Mouse (Mus musculus) embryonic facial prominence, embryonic 13.5 days (tissue): ENCODE measurements at regions not wholly inside any gene's neighbourhood (a gene's known extent, or its start where the extent isn't known, plus 50 kb on each side); places are given as distances from the start of the nearest gene placed in this dataset.
A peak's percentile ranks its signal among the peaks of the same experiment; 100 is the strongest.

Source experiments
- ATAC-seq: fragments of 200-750 bp; cut with Nextera tagmentation; 2 replicates; pipeline ENCODE4 v1.8.0; 2017; ENCODE audit warnings: low read depth; ENCODE audit not compliant: insufficient number of reproducible peaks, insufficient read depth, low FRiP score, low TSS enrichment
- H3K27ac ChIP-seq: fragments of 300-500 bp; sonication (generic); 2 replicates; pipeline ENCODE4 v1.5.1; 2015; ENCODE audit warnings: moderate library complexity, mild to moderate bottlenecking, inconsistent platforms
- H3K27me3 ChIP-seq: fragments of 300-500 bp; sonication (generic); 2 replicates; pipeline ENCODE4 v1.6.1; 2015; ENCODE audit warnings: mild to moderate bottlenecking, inconsistent platforms
- H3K36me3 ChIP-seq: fragments of 300-500 bp; sonication (generic); 2 replicates; pipeline ENCODE4 v1.6.1; 2015; ENCODE audit warnings: mild to moderate bottlenecking, inconsistent platforms
- H3K4me1 ChIP-seq: fragments of 300-500 bp; sonication (generic); 2 replicates; pipeline ENCODE4 v1.6.1; 2015; ENCODE audit warnings: inconsistent platforms
- H3K4me2 ChIP-seq: fragments of 300-500 bp; sonication (generic); 2 replicates; pipeline ENCODE4 v1.6.1; 2015; ENCODE audit warnings: moderate library complexity, mild to moderate bottlenecking, inconsistent platforms
- H3K4me3 ChIP-seq: fragments of 300-500 bp; sonication (generic); 2 replicates; pipeline ENCODE4 v1.5.1; 2015; ENCODE audit warnings: mild to moderate bottlenecking, inconsistent platforms
- H3K9ac ChIP-seq: fragments of 300-500 bp; sonication (generic); 2 replicates; pipeline ENCODE4 v1.6.1; 2015; ENCODE audit warnings: mild to moderate bottlenecking, inconsistent platforms
- H3K9me3 ChIP-seq: fragments of 300-500 bp; sonication (generic); 2 replicates; pipeline ENCODE4 v1.6.1; 2016; ENCODE audit warnings: inconsistent platforms
- WGBS: fragments of 180-500 bp; shearing (Covaris S2); methylation state at CpG from one replicate; pipeline ENCODE4 v1.1.7; 2015; ENCODE audit warnings: mixed read lengths; 5-methylcytosine and 5-hydroxymethylcytosine counted together

DNA sequence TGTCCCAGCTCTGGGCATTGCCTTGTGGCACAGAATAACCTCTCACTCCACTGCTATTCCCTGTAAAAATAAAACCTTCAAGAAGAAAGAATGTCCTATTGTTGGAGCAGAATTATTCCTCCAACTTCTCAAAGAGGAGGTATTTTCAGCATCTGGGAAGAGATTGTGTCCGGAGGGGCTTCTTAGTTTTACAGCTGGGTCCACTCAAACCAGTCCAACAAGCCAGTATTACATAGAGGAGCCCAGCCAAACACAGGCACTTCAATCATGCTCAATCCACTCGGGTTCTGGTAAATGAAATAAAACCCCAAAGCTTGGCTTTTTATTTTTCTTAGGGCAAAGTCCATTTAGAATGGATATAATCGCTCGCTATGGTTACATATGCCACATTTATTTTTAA, 82.7 kb upstream of the Efna5 start:
- H3K9me3 ChIP-seq, result no peaks in the 10 kb centered on the region
- 0 out of 2 replicates have a peak, but pooled peaks have one; percentile 48 for ATAC-seq
- H3K27ac ChIP-seq, result peak overlapping the region; percentile 77
- 36% methylated on average over 4 of the region's 4 CpGs for WGBS
- peaks cover 29% of the 10 kb centered on the region for H3K4me1 ChIP-seq
- H3K4me3 ChIP-seq, result no peak overlapping the region
- no peaks in the 10 kb centered on the region for H3K36me3 ChIP-seq
- H3K4me2 ChIP-seq, result peak overlapping the region; percentile 56
- H3K27me3 ChIP-seq, result no peaks in the 10 kb centered on the region
- no peak overlapping the region for H3K9ac ChIP-seq

DNA sequence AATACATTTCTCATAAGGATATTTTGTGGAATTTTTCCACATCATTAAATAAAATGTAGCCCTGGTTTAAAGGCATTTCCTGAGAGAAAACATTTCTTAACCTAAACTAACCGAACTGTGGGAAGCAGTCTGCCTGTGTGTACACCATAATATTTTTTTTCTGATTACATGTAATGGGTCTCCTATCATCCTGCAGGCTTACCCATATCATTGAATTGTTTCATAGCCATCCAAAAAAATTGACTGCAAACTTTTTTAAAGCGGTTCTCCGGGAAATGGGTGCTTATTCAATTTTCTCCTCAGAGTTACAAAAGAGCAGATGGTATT, 81.1 kb upstream of the Efna5 start:
- H3K4me3 ChIP-seq, result no peak overlapping the region
- no peaks in the 10 kb centered on the region for H3K36me3 ChIP-seq
- 21% methylated on average over 3 of the region's 3 CpGs for WGBS
- no peak overlapping the region for H3K9ac ChIP-seq
- H3K27ac ChIP-seq, result peak overlapping the region; percentile 77
- H3K4me1 ChIP-seq, result peaks cover 29% of the 10 kb centered on the region
- no peak for ATAC-seq
- no peaks in the 10 kb centered on the region for H3K27me3 ChIP-seq
- no peaks in the 10 kb centered on the region for H3K9me3 ChIP-seq
- peak overlapping the region; percentile 56 for H3K4me2 ChIP-seq

DNA sequence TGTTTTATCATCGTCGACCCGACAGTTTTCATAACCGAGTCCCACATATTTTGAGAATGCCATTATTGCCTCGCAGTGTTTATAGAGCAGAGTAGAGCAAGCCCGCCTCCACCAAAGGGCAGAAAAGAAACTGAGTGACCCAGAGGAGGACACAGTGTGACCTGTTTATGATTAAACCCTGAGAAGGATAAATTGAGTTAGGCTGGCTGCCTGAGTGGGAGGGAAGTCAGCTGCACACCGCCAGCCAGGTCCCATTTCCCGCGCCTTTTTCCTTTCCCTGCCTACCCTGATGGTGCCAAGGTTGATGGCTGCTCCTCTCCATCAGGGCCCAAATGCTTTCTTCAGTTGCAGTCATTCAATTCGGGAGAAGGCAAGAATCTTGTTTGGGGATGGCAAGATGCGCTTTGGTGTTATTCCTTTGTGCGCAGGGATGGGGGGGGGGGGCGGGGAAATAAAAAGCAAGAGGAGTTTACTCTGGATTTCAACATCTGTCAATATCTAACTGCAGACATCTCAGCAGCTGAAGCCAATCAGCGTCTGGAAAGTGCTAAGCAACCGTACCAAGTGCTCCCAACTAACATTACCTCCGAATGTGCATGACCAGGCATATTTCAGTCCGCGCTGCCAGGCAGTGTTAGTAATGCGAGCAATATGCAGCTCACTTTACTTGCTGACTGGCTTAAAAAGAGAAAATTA, 80.6 kb upstream of the Efna5 start:
- Histone ChIP-seq H3K4me2 (peak overlapping the region; percentile 56), H3K27ac (peak overlapping the region; percentile 77)
- WGBS, result 34% methylated on average over 19 of the region's 19 CpGs

DNA sequence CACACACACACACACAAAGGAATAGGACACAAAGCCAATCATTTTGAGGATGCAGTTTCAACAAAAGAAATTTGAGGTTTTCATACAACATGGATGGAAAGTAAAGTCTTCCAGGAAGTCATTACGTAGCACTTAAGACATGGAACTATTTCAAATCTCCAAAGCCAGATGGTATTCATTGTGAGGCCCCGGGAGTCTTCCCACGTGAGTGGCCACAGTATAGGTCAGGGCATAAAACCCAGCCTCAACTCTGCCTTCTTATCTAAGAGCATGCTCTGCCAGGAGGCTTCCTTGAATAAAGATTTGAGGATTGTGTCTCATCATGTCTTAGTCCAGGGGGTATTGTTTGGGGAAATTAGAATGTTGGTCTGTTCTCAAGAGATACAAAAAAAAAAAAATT, 78.0 kb upstream of the Efna5 start:
- no peak for ATAC-seq
- H3K9ac ChIP-seq, result no peak overlapping the region
- H3K4me2 ChIP-seq, result no peak overlapping the region
- no peaks in the 10 kb centered on the region for H3K9me3 ChIP-seq
- H3K4me3 ChIP-seq, result no peak overlapping the region
- 26% methylated on average over 3 of the region's 3 CpGs for WGBS
- H3K4me1 ChIP-seq, result peaks cover 27% of the 10 kb centered on the region
- H3K27me3 ChIP-seq, result no peaks in the 10 kb centered on the region
- H3K36me3 ChIP-seq, result no peaks in the 10 kb centered on the region
- H3K27ac ChIP-seq, result no peak overlapping the region

More for the DNA sequence above, 80.6 kb upstream of the Efna5 start:
- H3K4me3 ChIP-seq, result peak overlapping the region; percentile 23
- 0 out of 2 replicates have a peak, but pooled peaks have one; percentile 64 for ATAC-seq
- H3K4me1 ChIP-seq, result peaks cover 29% of the 10 kb centered on the region
- H3K9me3 ChIP-seq, result no peaks in the 10 kb centered on the region
- H3K36me3 ChIP-seq, result no peaks in the 10 kb centered on the region
- H3K9ac ChIP-seq, result 0 out of 2 replicates have a peak overlapping the region, but pooled peaks have one; percentile 33
- no peaks in the 10 kb centered on the region for H3K27me3 ChIP-seq

DNA sequence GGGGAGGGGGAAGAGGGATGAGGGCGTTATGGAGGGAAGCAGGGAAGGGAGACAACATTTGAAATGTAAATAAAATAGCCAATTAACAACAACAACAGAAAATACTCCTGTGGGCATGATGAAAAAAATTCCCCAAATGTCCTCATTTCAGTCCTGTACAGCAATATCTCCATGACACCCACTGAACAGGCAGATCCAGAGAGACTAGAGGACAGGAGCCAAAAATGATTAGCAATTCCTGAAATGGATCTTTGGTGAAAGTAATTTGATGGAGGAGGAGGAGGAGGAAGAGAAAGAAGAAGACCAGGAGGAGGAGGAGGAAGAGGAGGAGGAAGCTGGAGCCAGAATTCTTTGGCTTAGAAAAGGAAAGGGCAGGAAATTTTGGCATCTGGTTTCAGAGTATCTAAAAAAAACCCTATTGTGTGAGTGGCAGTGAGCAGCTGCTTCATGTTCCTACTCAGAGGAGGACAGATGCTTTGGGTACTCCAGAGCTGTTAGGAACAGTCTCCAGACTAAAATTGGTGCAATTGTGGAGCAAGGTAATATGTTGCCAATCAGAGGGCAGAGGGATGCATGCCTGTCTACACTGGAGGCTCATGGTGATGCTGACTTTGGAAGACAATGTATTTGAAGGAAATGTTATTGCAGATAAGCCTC, 66.5 kb upstream of the Efna5 start:
- ATAC-seq, result no peak
- no peak overlapping the region for H3K27ac ChIP-seq
- H3K9me3 ChIP-seq, result no peaks in the 10 kb centered on the region
- no peaks in the 10 kb centered on the region for H3K36me3 ChIP-seq
- WGBS, result 57% methylated on average over 1 of the region's 1 CpGs
- no peaks in the 10 kb centered on the region for H3K4me1 ChIP-seq
- H3K27me3 ChIP-seq, result no peaks in the 10 kb centered on the region
- H3K9ac ChIP-seq, result no peak overlapping the region
- H3K4me2 ChIP-seq, result no peak overlapping the region
- no peak overlapping the region for H3K4me3 ChIP-seq

DNA sequence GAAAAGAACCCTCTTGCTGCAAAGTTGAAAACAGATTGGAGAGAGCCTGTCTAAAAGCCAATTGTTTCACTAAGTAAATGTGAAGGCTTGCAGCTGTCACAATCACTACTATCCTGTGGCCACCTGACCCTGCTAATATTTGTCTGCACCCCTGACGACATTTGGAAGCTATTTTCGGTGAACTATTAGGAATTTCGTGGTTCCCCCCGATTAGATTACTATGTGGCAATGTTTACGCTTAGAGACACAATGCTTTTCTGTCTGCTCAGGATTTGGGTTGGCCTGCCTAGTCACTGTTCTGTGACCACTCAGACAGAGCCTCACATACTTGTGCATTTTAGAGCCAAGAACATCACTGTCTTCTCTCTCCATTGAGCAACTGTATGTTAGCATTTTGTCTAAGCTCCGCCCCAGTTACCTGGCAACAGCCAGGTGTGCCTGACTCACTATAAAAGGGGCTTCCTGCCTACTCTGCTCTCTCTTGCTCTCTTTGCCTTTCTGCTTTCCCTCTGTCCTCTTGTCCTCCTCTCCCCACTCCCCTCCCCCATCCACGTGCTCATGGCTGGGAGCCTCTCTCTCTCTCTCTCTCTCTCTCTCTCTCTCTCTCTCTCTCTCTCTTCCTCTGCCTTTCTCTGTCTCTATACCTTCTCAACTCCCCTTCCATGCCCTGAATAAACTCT, 59.6 kb upstream of the Efna5 start:
- WGBS, result 6% methylated on average over 7 of the region's 7 CpGs
- Histone ChIP-seq H3K9me3 (no peaks in the 10 kb centered on the region), H3K27ac (no peak overlapping the region), H3K36me3 (no peaks in the 10 kb centered on the region), H3K9ac (no peak overlapping the region; the same call in 1 of the 2 replicates), H3K27me3 (no peaks in the 10 kb centered on the region), H3K4me1 (peaks cover 17% of the 10 kb centered on the region), H3K4me3 (peak overlapping the region; percentile 20; the same call in 1 of the 2 replicates), H3K4me2 (peak overlapping the region; percentile 55)
- peak; percentile 59; the same call in 1 of the 2 replicates for ATAC-seq

DNA sequence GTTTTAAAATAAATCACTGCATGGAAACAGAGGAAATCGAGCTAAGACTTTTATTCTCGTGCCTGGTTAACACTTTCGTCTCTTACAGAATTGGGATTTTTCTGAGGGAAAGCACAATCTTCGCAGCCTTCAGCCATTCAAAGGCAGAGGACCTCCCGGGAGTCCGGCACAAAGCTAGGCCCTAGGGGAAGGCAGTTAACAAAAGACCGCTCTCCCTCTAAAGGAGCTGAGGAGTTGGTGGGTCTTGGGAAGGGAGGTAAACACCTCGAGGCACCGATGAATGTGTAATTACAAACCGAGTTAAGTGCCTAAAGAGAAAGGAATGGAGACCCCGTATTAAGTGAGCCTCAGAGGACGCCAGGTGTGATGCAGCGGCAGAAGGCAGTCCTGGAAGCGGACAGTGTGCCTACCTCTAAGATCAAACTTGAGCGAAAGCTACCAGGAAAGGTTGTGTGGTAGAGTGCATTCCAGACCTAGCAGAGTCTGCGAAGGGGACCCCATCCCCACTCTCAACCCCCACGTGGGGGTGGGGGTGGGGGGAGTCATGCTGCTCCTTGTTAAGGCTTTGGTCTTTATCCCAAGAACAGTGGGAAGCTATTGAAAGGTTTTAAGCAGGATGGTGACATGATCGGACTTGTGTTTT, 58.9 kb upstream of the Efna5 start:
- H3K27ac ChIP-seq, result peak overlapping the region; percentile 39; the same call in 1 of the 2 replicates
- H3K9me3 ChIP-seq, result no peaks in the 10 kb centered on the region
- H3K4me3 ChIP-seq, result peak overlapping the region; percentile 20
- peak overlapping the region; percentile 44; the same call in 1 of the 2 replicates for H3K9ac ChIP-seq
- H3K27me3 ChIP-seq, result no peaks in the 10 kb centered on the region
- H3K4me2 ChIP-seq, result peak overlapping the region; percentile 55
- no peaks in the 10 kb centered on the region for H3K36me3 ChIP-seq
- H3K4me1 ChIP-seq, result peaks cover 17% of the 10 kb centered on the region
- 4% methylated on average over 18 of the region's 18 CpGs for WGBS
- ATAC-seq, result no peak

DNA sequence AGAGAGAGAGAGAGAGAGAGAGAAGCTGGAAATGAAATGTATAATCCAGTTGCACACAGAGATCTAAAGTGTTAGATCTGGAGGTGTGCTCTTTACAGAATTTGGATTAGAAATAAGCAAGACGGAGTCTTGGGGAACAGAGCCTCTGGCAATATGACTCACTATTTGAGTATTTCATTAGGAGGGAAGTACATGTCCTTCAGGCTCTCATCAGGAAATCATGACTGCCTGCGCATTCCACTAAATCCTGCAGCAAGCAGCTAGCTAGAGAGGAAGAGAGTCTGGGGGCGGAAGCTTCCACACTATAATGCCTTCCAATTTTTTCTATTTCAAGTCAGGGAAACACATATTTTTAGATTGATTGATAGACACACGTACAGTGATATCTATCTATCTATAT, 58.1 kb upstream of the Efna5 start:
- H3K9ac ChIP-seq, result no peak overlapping the region
- H3K4me3 ChIP-seq, result no peak overlapping the region
- ATAC-seq, result no peak
- H3K9me3 ChIP-seq, result no peaks in the 10 kb centered on the region
- H3K4me2 ChIP-seq, result no peak overlapping the region
- no peaks in the 10 kb centered on the region for H3K36me3 ChIP-seq
- 51% methylated on average over 4 of the region's 4 CpGs for WGBS
- no peak overlapping the region for H3K27ac ChIP-seq
- no peaks in the 10 kb centered on the region for H3K27me3 ChIP-seq
- peaks cover 17% of the 10 kb centered on the region for H3K4me1 ChIP-seq
